Mouse (Mus musculus): Measurements from ENCODE around the gene Adgrg3. TPM values are rescaled to one million over a fixed set of nuclear protein-coding genes. Genes with fewer than 3 reads are reported as not detected.

Gene Adgrg3
- 0.27 TPM in 1 of 2 replicates, not detected in the other for polyA plus RNA-seq (2011; ENCODE audit: insufficient read depth, insufficient read length, low read depth, missing spikeins)

DNA sequence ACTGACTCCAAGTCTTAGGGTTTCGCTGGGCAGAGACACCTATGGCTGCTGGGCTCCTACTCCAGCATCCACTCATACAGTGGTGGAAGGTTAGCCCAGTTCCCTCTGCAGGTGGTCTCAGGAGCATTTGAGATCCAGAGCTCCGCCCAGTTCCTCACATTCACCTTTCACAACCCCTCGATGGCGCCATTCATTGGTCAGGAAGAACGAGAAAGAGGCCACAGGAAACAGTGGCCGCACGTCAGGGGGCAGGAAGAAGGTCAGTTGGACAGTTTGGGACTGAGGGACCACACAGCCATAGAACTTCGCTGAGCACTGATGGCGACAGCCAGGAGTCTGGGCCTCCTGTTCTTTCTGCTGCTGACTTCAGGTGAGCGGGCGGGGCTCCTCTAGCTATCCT is at the start of gene Adgrg3:
Adgrg3 (plus strand) TSS at position 242 of the 400 bp plus-strand sequence.
- H3K4me3 ChIP-seq (ENCODE audit: low read depth, low read length) = no peak within 1 kb of the TSS
- no peak within 1 kb of the TSS for H3K9ac ChIP-seq (ENCODE audit: low read depth, poor library complexity, severe bottlenecking)
- TF ChIP-seq CTCF (IDR thresholded peaks at IDR 0.05; ENCODE audit: low read depth, low read length) (no peak), EP300 (IDR thresholded peaks at IDR 0.05; ENCODE audit: insufficient read depth, low read depth, low read length) (no peak), POLR2A (IDR thresholded peaks at IDR 0.05; ENCODE audit: insufficient read depth, low read length) (no peak)
- no peak within 1 kb of the TSS for H3K27ac ChIP-seq (ENCODE audit: insufficient read depth, low read length)
- no peaks in the 10 kb centered on the region for H3K27me3 ChIP-seq (ENCODE audit: control insufficient read depth, insufficient read depth, low read length, poor library complexity, severe bottlenecking)
- no peaks in the 10 kb centered on the region for H3K9me3 ChIP-seq (replicated peaks; ENCODE audit: control insufficient read depth, insufficient read depth, low read length, poor library complexity, severe bottlenecking)
- peaks cover 2% of the 10 kb centered on the region for H3K4me1 ChIP-seq (ENCODE audit: control insufficient read depth, insufficient read depth, low read length)
- no peaks in the 10 kb centered on the region for H3K36me3 ChIP-seq (ENCODE audit: control insufficient read depth, insufficient read depth, low read length, poor library complexity, severe bottlenecking)

DNA sequence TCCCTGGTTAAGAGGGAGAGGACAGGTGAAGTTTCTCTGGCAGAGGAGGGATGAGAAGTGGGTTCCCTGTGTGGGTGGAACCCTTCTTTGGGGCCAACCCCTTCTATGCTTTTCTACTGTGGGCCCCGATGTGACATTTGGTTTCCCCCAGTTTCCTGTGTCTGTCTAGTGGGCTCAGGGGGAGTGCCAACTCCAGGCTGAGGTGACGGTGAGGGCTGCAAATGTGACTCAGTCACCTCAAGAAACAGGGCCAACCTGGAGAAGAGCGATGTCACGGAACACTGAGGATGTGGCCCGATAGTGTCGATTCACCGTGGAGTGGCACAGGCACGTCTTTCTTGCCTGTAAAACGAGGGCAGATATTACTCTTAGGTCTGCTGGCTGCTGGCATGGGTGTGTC is 44.2 kb upstream of the Adgrg3 start:
- Histone ChIP-seq H3K27me3 (ENCODE audit: control insufficient read depth, insufficient read depth, low read length, poor library complexity, severe bottlenecking) (no peaks in the 10 kb centered on the region), H3K4me1 (ENCODE audit: control insufficient read depth, insufficient read depth, low read length) (peaks cover 8% of the 10 kb centered on the region), H3K27ac (ENCODE audit: insufficient read depth, low read length) (no peak overlapping the region), H3K4me3 (ENCODE audit: low read depth, low read length) (no peak overlapping the region), H3K9ac (ENCODE audit: low read depth, poor library complexity, severe bottlenecking) (no peak overlapping the region), H3K36me3 (ENCODE audit: control insufficient read depth, insufficient read depth, low read length, poor library complexity, severe bottlenecking) (no peaks in the 10 kb centered on the region), H3K9me3 (replicated peaks; ENCODE audit: control insufficient read depth, insufficient read depth, low read length, poor library complexity, severe bottlenecking) (no peaks in the 10 kb centered on the region)
- no peak for TF ChIP-seq CTCF (IDR thresholded peaks at IDR 0.05; ENCODE audit: low read depth, low read length)
- no peak for TF ChIP-seq EP300 (IDR thresholded peaks at IDR 0.05; ENCODE audit: insufficient read depth, low read depth, low read length)
- no peak for TF ChIP-seq POLR2A (IDR thresholded peaks at IDR 0.05; ENCODE audit: insufficient read depth, low read length)

- Histone ChIP-seq H3K4me1 (ENCODE audit: control insufficient read depth, insufficient read depth, low read length) (peaks cover 8% of the 10 kb centered on the region), H3K4me3 (ENCODE audit: low read depth, low read length) (no peak overlapping the region), H3K9me3 (replicated peaks; ENCODE audit: control insufficient read depth, insufficient read depth, low read length, poor library complexity, severe bottlenecking) (no peaks in the 10 kb centered on the region), H3K27ac (ENCODE audit: insufficient read depth, low read length) (no peak overlapping the region), H3K9ac (ENCODE audit: low read depth, poor library complexity, severe bottlenecking) (no peak overlapping the region), H3K27me3 (ENCODE audit: control insufficient read depth, insufficient read depth, low read length, poor library complexity, severe bottlenecking) (no peaks in the 10 kb centered on the region), H3K36me3 (ENCODE audit: control insufficient read depth, insufficient read depth, low read length, poor library complexity, severe bottlenecking) (no peaks in the 10 kb centered on the region)
- TF ChIP-seq POLR2A (IDR thresholded peaks at IDR 0.05; ENCODE audit: insufficient read depth, low read length) = no peak
- TF ChIP-seq CTCF (IDR thresholded peaks at IDR 0.05; ENCODE audit: low read depth, low read length) = no peak
- no peak for TF ChIP-seq EP300 (IDR thresholded peaks at IDR 0.05; ENCODE audit: insufficient read depth, low read depth, low read length)
Observed at GRCm38 (mm10) chr8:94973786-94974185, 43.7 kb upstream of the Adgrg3 start.

- Histone ChIP-seq H3K36me3 (ENCODE audit: control insufficient read depth, insufficient read depth, low read length, poor library complexity, severe bottlenecking) (no peaks in the 10 kb centered on the region), H3K27me3 (ENCODE audit: control insufficient read depth, insufficient read depth, low read length, poor library complexity, severe bottlenecking) (no peaks in the 10 kb centered on the region), H3K4me1 (ENCODE audit: control insufficient read depth, insufficient read depth, low read length) (peaks cover 8% of the 10 kb centered on the region), H3K9ac (ENCODE audit: low read depth, poor library complexity, severe bottlenecking) (no peak within 1 kb of the TSS), H3K9me3 (replicated peaks; ENCODE audit: control insufficient read depth, insufficient read depth, low read length, poor library complexity, severe bottlenecking) (no peaks in the 10 kb centered on the region), H3K4me3 (ENCODE audit: low read depth, low read length) (no peak within 1 kb of the TSS), H3K27ac (ENCODE audit: insufficient read depth, low read length) (no peak within 1 kb of the TSS)
- TF ChIP-seq CTCF (IDR thresholded peaks at IDR 0.05; ENCODE audit: low read depth, low read length) (no peak), EP300 (IDR thresholded peaks at IDR 0.05; ENCODE audit: insufficient read depth, low read depth, low read length) (no peak), POLR2A (IDR thresholded peaks at IDR 0.05; ENCODE audit: insufficient read depth, low read length) (no peak)
Observed at GRCm38 (mm10) chr8:94974467-94975165, 42.9 kb upstream of the Adgrg3 start, which contains the start of gene Adgrg1. Gene Adgrg1, plus strand, starts transcription at chr8:94974751.

DNA sequence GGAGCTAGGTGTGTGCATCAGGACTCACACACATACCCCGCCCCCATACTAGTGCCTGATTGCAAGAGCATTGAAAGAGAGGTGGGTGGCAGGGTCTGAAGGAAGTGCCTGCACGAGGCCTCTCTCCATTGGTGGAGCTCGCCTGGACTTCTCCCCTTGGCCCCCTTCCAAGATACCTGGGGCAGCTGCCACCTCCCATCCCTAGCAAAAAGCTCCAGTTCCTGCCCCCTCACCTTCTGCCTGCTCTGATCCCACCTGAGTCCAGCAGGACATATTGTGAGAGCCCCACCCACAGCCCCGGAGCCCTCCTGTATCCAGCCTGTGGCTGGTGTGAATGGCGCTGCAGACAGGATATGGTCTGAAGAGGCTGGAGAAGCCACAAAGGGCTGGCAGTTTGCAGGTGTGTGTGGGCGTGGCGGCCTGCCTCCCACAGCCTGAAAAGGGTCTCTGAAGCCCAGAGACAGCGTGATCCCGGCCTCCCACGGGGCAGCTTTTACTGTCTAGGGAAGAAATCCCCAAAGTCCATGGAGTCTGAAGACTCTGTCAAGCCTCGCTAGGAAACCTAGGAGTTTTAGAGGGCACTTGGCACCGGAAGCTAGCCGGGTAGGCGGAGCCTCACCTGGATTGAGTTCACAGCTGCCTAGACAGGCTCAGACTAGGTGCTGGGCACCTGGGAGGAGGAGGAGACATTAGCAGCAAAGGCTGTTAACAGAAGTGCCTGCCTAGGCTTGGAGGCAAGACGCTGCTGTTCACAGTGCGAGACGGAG is 40.7 kb upstream of the Adgrg3 start:
- Histone ChIP-seq H3K9me3 (replicated peaks; ENCODE audit: control insufficient read depth, insufficient read depth, low read length, poor library complexity, severe bottlenecking) (no peaks in the 10 kb centered on the region), H3K36me3 (ENCODE audit: control insufficient read depth, insufficient read depth, low read length, poor library complexity, severe bottlenecking) (no peaks in the 10 kb centered on the region), H3K4me1 (ENCODE audit: control insufficient read depth, insufficient read depth, low read length) (peaks cover 8% of the 10 kb centered on the region), H3K27me3 (ENCODE audit: control insufficient read depth, insufficient read depth, low read length, poor library complexity, severe bottlenecking) (no peaks in the 10 kb centered on the region), H3K4me3 (ENCODE audit: low read depth, low read length) (peak overlapping the region; percentile 60), H3K9ac (ENCODE audit: low read depth, poor library complexity, severe bottlenecking) (peak overlapping the region; percentile 2; the same call in 1 of the 2 replicates), H3K27ac (ENCODE audit: insufficient read depth, low read length) (no peak overlapping the region)
- 0 out of 2 replicates have a peak, but pooled peaks have one; percentile 6 for TF ChIP-seq EP300 (IDR thresholded peaks at IDR 0.05; ENCODE audit: insufficient read depth, low read depth, low read length)
- no peak for TF ChIP-seq POLR2A (IDR thresholded peaks at IDR 0.05; ENCODE audit: insufficient read depth, low read length)

DNA sequence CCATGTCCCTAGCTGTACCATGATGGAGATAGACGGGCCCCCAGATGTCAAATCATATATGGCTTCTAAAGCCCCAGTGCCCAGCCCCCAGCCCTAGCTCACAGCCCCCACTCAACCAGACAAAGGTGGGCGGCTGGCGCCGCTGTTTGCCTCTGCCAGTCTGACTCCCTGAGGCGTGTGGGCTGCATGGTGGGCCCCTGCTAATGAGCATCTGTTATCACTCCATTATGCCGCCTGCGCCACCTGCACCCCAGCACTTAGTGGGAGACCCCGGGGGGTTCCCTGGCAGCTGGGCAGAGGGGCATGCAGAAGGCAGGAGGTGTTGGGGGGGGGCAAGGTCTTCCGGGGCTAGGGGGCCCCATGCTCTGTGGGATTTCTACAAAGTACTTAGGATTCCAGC is 39.4 kb upstream of the Adgrg3 start:
- Histone ChIP-seq H3K36me3 (ENCODE audit: control insufficient read depth, insufficient read depth, low read length, poor library complexity, severe bottlenecking) (no peaks in the 10 kb centered on the region), H3K4me3 (ENCODE audit: low read depth, low read length) (no peak overlapping the region), H3K9ac (ENCODE audit: low read depth, poor library complexity, severe bottlenecking) (no peak overlapping the region), H3K9me3 (replicated peaks; ENCODE audit: control insufficient read depth, insufficient read depth, low read length, poor library complexity, severe bottlenecking) (no peaks in the 10 kb centered on the region; the same call in 1 of the 2 replicates), H3K27ac (ENCODE audit: insufficient read depth, low read length) (no peak overlapping the region), H3K27me3 (ENCODE audit: control insufficient read depth, insufficient read depth, low read length, poor library complexity, severe bottlenecking) (no peaks in the 10 kb centered on the region), H3K4me1 (ENCODE audit: control insufficient read depth, insufficient read depth, low read length) (peaks cover 8% of the 10 kb centered on the region)
- TF ChIP-seq CTCF (IDR thresholded peaks at IDR 0.05; ENCODE audit: low read depth, low read length) (no peak), EP300 (IDR thresholded peaks at IDR 0.05; ENCODE audit: insufficient read depth, low read depth, low read length) (no peak), POLR2A (IDR thresholded peaks at IDR 0.05; ENCODE audit: insufficient read depth, low read length) (no peak)
